Mouse (Mus musculus) C2C12 (cell line): ENCODE results near the gene Zfp831.

ENCODE experiments used
- CTCF ChIP-seq: IDR thresholded peaks from one replicate; pipeline ENCODE4 v1.5.1; 2011; ENCODE audit not compliant: control insufficient read depth, insufficient read depth, insufficient read length
- MAX ChIP-seq: IDR thresholded peaks from one replicate; pipeline ENCODE4 v1.6.1; 2011; ENCODE audit warnings: mild to moderate bottlenecking, control low read depth
- MYOG ChIP-seq: IDR thresholded peaks from one replicate; pipeline ENCODE4 v1.6.1; 2011; ENCODE audit not compliant: control insufficient read depth, insufficient read length; ENCODE audit errors: extremely low read depth

GRCm38 (mm10) chr2:174644975-174645374 lies 1.6 kb downstream of the Zfp831 start:
- TF ChIP-seq CTCF: no peak
- TF ChIP-seq MAX: no peak
- TF ChIP-seq MYOG: no peak
